Mouse (Mus musculus): ENCODE results near the gene Tnfrsf18. TPM values are rescaled to one million over a fixed set of nuclear protein-coding genes. Genes with fewer than 3 reads are reported as not detected.

Gene Tnfrsf18
- total RNA-seq, 2 experiments from 2014 or later = 0.34 TPM; not detected in 1

- intact Hi-C loops (cut with DNase I) = no loop called here
- DNase-seq (ENCODE audit: low spot score) = no peak
These were observed 41.4 kb downstream of the Tnfrsf18 start for GRCm38 (mm10) chr4:156067256-156067949.

- intact Hi-C loops (cut with DNase I) = no loop called here
- no peak for DNase-seq (ENCODE audit: low spot score)
These were observed 43.7 kb downstream of the Tnfrsf18 start for GRCm38 (mm10) chr4:156069701-156070100.

- intact Hi-C loops (cut with DNase I) = no loop called here
- no peak for DNase-seq (ENCODE audit: low spot score)
These were observed 44.3 kb downstream of the Tnfrsf18 start for GRCm38 (mm10) chr4:156070276-156070675.

- intact Hi-C loops (cut with DNase I) = no loop called here
These were observed 44.8 kb downstream of the Tnfrsf18 start for GRCm38 (mm10) chr4:156070716-156071115.

GRCm38 (mm10) chr4:156076911-156077382, 51.0 kb downstream of the Tnfrsf18 start:
- intact Hi-C loops (cut with DNase I) = no loop called here
- no peak for DNase-seq (ENCODE audit: low spot score)

More at GRCm38 (mm10) chr4:156070716-156071115, 44.8 kb downstream of the Tnfrsf18 start:
- DNase-seq (ENCODE audit: low spot score) = no peak

GRCm38 (mm10) chr4:156077499-156078301, 51.7 kb downstream of the Tnfrsf18 start:
- intact Hi-C loops (cut with DNase I) = no loop called here
- DNase-seq (ENCODE audit: low spot score) = no peak

Small RNA genes within 50 kb of the gene (microRNA-seq; reads per million reads assigned to microRNA genes)
- gene Mir200a (1.4 reads per million), gene Mir200b (12.2 reads per million, percentile 28 among the genes with 10 or more reads in this experiment), gene Mir429 (20.3 reads per million, percentile 36 among the genes with 10 or more reads in this experiment)

Other genes with a start within 250 kb of the Tnfrsf18 start
- under 1 TPM; 0.75 to 0.84 TPM for gene Tmem88b, start 240.3 kb upstream of the Tnfrsf18 start, total RNA-seq (2021)
- not detected for gene Ankrd65, start 235.7 kb upstream of the Tnfrsf18 start, total RNA-seq (2021)
- gene Mrpl20, start 223.3 kb upstream of the Tnfrsf18 start, total RNA-seq (2021) = 10 to 100 TPM; 75.0 to 78.0 TPM
- gene Ccnl2, start 213.7 kb upstream of the Tnfrsf18 start, total RNA-seq (2021) = 10 to 100 TPM; 35.6 to 37.8 TPM
- gene Aurkaip1, start 194.9 kb upstream of the Tnfrsf18 start, total RNA-seq (2021) = 100 to 1,000 TPM; 108 to 109 TPM
- gene Mxra8, start 186.5 kb upstream of the Tnfrsf18 start, total RNA-seq (2021) = 10 to 100 TPM; 30.5 to 33.0 TPM
- 10 to 100 TPM; 43.3 to 44.3 TPM for gene Dvl1, start 178.8 kb upstream of the Tnfrsf18 start, total RNA-seq (2021)
- under 1 TPM; 0.14 to 0.26 TPM for gene Tas1r3, start 162.8 kb upstream of the Tnfrsf18 start, total RNA-seq (2021)
- 10 to 100 TPM in 1 of 2 experiments, 1 to 10 TPM in 1; 8.1 to 10.5 TPM for gene Cptp, start 156.7 kb upstream of the Tnfrsf18 start, total RNA-seq (2021)
- gene Ints11, start 156.6 kb upstream of the Tnfrsf18 start, total RNA-seq (2021) = 10 to 100 TPM; 15.9 to 17.5 TPM
- gene Pusl1, start 134.4 kb upstream of the Tnfrsf18 start, total RNA-seq (2021) = 10 to 100 TPM; 12.8 to 13.8 TPM
- 10 to 100 TPM; 11.7 to 18.0 TPM for gene Acap3, start 134.3 kb upstream of the Tnfrsf18 start, total RNA-seq (2021)
- 10 to 100 TPM; 50.7 to 60.2 TPM for gene Ube2j2, start 82.3 kb upstream of the Tnfrsf18 start, total RNA-seq (2021)
- gene C1qtnf12, start 63.8 kb upstream of the Tnfrsf18 start, total RNA-seq (2021) = 10 to 100 TPM; 13.3 to 14.6 TPM
- 1 to 10 TPM; 2.4 to 2.7 TPM for gene B3galt6, start 33.5 kb upstream of the Tnfrsf18 start, total RNA-seq (2021)
- 10 to 100 TPM; 77.3 to 81.8 TPM for gene Sdf4, start 33.3 kb upstream of the Tnfrsf18 start, total RNA-seq (2021)
- gene Tnfrsf4, start 12.3 kb upstream of the Tnfrsf18 start, total RNA-seq (2021) = under 1 TPM in 1 of 2 experiments, not detected in 1; 0.23 TPM
- gene Ttll10, start 33.2 kb downstream of the Tnfrsf18 start, total RNA-seq (2021) = not detected
- 1 to 10 TPM; 3.3 to 3.6 TPM for gene 9430015G10Rik, start 83.8 kb downstream of the Tnfrsf18 start, total RNA-seq (2021)
- gene Rnf223, start 104.3 kb downstream of the Tnfrsf18 start, total RNA-seq (2021) = under 1 TPM in 1 of 2 experiments, not detected in 1; 0.10 TPM
- gene Agrn, start 171.3 kb downstream of the Tnfrsf18 start, total RNA-seq (2021) = 10 to 100 TPM; 35.3 to 40.4 TPM
- gene Isg15, start 174.7 kb downstream of the Tnfrsf18 start, total RNA-seq (2021) = 1 to 10 TPM; 3.2 to 4.5 TPM
- gene AW011738, start 177.1 kb downstream of the Tnfrsf18 start, total RNA-seq (2021) = 1 to 10 TPM; 6.3 to 6.9 TPM
- gene Perm1, start 189.7 kb downstream of the Tnfrsf18 start, total RNA-seq (2021) = 100 to 1,000 TPM; 227 to 246 TPM
- 10 to 100 TPM; 10.5 to 10.6 TPM for gene Plekhn1, start 208.7 kb downstream of the Tnfrsf18 start, total RNA-seq (2021)
- 10 to 100 TPM; 22.6 to 22.9 TPM for gene Noc2l, start 209.8 kb downstream of the Tnfrsf18 start, total RNA-seq (2021)
- not detected for gene Samd11, start 229.5 kb downstream of the Tnfrsf18 start, total RNA-seq (2021)